Mouse (Mus musculus) right cerebral cortex, adult 18-20 months (tissue): ENCODE results near the gene Ptprn2.
A peak's percentile ranks its signal among the peaks of the same experiment; 100 is the strongest.
"Not testable (repeated sequence)": the region's sequence is repeated elsewhere in the genome, so short reads cannot be mapped to it uniquely, and the experiment has no call there.

Source experiments
- DNase-seq: peaks from one replicate; pipeline ENCODE4 v3.0.0; 2022; ENCODE audit warnings: mixed read lengths

The Ptprn2 gene

DNA sequence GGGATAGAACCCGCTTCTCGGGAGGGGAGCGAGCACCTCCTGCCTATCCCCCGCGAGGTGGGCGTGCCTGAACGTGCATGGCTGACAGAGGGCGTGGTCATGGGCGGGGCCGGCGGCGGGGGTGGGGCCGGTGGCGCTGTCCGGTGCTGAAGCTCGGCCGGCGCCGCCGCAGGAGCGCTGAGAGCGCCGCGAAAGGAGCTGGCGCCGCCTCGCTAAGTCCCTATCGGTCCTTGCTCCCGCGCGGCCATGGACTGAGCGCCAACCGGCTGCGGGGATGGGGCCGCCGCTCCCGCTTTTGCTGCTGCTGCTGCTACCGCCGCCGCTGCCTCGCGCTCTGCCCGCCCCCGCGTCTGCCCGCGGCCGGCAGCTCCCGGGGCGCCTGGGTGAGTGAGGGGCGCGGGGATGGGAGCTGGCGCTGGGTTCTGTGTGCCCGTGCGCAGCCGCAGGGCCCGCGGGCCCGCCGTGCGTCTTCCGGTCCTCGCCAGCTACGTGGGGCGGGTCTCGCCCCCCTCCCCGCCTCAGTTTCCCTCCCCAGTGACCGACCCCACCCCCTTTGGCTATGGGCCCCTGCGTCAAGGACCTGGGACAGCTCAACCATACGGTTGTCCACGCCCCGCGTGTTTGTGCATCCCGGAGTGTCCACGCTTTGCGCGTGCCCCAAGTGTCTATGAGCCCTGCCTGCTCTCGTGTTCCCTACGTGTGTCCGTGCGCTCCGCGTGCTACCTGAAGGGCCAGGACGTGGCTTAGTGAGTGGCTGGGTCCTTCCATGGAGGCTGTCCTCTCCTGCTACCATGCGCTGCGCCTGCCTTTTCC lies at the start of gene Ptprn2:
TSS of gene Ptprn2 (plus strand) at position 130 of the 813 bp plus-strand sequence.
- DNase-seq: peak; percentile 80

- no peak for DNase-seq
Observed at GRCm38 (mm10) chr12:116436125-116436524, 49.4 kb upstream of the Ptprn2 start.

- DNase-seq: no peak
Observed at GRCm38 (mm10) chr12:116438591-116438990, 46.9 kb upstream of the Ptprn2 start.

GRCm38 (mm10) chr12:116442184-116442583 lies 43.3 kb upstream of the Ptprn2 start:
- DNase-seq: no peak

DNA sequence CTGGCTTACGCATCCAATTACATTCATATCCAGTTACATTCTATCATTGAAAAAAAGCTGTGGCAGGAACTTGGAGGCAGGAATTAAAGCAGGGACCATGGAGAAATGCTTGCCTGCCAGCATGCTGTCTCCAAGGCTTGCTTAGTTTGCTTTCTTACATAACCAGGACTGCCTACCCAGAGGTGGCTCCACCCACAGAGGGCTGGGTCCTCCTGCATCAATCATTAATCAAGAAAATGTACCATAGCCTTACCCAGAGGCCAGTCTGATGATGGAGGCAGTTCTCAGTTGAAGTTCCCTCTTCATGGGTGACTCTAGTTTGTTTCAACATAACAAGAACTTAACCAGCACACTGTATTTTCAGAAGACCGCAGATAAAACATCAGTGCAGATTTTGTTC lies 36.0 kb upstream of the Ptprn2 start:
- DNase-seq: no peak

- DNase-seq: no peak
Observed at GRCm38 (mm10) chr12:116460379-116461065, 25.0 kb upstream of the Ptprn2 start.

- no peak for DNase-seq
Observed at GRCm38 (mm10) chr12:116467030-116467429, 18.5 kb upstream of the Ptprn2 start.

DNA sequence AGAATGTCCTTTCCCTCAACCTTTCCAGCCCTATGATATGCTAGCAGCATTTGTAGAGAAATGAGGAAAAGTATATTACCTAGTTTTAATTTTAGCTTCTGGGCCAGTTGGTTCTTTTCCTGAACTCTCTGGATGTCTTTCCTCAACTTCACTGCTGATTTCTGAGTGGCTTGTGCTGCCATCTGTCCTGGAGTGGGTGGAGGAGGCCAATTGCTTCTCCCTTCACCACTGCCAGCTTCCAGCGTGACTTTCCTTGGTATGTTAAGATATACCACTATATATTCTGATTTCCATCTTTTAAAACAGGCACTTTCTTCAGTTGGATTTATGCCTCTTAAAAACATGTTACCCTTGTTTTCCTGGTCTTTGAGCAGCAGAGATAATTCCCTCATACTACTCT lies 17.2 kb upstream of the Ptprn2 start:
- no peak for DNase-seq

DNA sequence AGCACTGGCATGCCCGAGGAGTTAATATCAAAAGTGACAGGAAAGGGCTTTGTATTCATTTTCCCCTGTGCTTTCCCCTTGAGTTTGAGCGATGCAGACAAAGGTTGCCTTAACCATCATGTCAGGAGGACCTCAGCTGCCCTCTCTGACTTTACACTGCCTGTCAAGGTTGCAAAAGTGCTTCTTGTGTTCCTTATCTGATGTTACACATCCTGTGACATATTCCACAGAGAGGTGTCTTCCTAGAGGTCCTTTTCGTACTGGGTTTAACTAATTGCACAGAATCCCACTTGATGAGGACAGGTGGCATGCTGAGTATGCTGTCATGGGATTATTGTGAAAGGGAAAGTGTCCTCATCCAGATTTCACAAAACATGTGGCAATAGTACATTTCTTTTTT lies 16.4 kb upstream of the Ptprn2 start:
- DNase-seq: no peak

GRCm38 (mm10) chr12:116473264-116473663 lies 12.3 kb upstream of the Ptprn2 start:
- DNase-seq: no peak

- no peak for DNase-seq
Observed at GRCm38 (mm10) chr12:116473761-116474160, 11.8 kb upstream of the Ptprn2 start.

GRCm38 (mm10) chr12:116474676-116475075 lies 10.8 kb upstream of the Ptprn2 start:
- DNase-seq: no peak

DNA sequence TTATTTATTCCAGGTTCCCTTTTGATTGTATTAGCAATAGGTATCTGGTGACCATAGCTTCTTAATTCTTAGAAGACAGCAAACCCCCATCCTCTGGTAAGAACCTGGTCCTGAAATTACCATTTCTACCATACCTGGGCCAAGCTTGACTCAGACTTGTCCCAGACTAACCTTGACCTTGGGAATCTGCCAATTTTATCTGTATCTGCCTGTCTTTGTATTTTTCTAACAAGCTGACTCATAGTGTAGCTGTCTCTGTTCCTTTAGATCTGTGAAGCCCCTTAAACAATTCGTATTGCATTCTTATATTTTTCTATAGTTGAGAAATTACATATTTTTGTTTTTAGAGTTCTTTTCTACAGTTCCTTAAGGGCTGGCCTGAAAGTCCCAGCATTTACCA lies 6.7 kb upstream of the Ptprn2 start:
- no peak for DNase-seq

DNA sequence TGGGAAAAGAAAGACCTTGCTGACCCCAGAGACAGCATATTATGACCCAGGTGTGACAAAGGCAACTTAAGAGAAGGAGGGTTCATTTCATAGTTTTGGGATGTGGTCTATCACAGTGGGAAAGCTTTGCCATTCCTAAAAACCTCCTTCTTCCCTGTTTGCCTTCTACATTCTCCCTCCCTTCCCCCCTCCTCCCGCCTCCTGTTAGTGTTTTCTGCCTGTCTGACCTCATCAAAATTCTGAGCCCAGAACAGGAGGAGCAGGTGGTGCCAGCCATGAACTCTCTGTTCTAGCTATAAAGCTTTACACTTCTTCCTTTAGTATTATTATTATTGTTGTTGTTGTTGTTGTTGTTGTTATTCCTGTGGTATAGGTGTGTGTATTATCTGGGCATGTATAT lies 3.6 kb upstream of the Ptprn2 start:
- no peak for DNase-seq

GRCm38 (mm10) chr12:116483581-116483980 lies 1.9 kb upstream of the Ptprn2 start:
- no peak for DNase-seq

- no peak for DNase-seq
Observed at GRCm38 (mm10) chr12:116484991-116485390, 529 bp upstream of the Ptprn2 start.

DNA sequence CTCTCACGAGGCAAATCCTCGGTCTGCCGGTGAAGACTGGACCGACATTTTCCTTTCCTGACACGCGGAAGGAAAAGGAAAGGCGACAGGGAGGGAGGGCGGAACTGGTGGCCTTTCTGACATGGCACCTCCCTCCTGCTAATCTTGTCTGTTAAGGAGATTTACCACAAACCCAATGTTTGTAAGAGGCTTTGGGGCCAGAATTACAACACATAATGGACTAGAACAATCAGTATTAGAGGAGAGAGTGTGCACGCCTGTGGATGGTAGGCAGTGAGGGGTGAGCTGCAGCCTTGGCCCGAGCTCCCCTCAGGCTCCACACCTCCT lies 847 bp downstream of the Ptprn2 start:
- DNase-seq: no peak

DNA sequence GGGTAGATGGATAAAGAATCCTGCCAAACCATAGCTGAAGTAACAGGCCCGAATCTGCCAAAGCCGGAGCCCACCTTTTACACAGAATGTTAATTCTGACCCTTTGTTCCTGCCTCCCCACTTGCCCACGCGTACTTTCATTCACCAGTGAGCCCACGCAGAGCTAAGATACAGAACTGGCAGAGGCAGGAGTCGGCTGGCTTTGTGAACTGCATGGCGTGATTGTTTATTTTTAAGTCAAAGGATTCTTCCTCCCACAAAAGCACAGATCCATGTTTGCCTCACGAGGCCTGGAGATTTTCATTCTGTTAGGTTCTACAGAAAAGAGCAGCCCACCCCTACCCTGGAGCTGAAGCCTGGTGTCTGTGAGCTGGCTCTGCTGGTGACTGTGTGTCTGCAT lies 3.3 kb downstream of the Ptprn2 start:
- peak; percentile 79 for DNase-seq

GRCm38 (mm10) chr12:116490575-116491356 lies 5.2 kb downstream of the Ptprn2 start:
- DNase-seq: no peak

- no peak for DNase-seq
Observed at GRCm38 (mm10) chr12:116498666-116499065, 13.1 kb downstream of the Ptprn2 start.

DNA sequence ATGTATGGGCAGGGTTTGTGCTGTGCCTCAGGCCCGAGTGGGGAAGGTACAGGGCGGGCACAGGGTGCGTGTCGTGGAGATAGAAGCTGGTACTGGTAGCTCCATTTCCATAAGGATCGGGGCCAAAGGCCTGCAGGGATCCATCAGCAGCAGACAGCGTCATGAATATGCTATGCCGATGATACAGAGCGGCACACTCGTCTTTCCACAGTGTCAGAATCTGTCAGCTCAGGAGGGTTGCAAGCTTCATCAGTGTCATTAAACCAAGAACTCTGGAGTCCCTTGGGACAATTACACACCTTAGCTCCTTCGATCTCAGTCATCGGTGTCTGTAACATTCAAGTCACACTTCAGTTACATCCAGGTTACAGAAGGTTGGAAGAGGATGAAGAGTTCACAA lies 15.1 kb downstream of the Ptprn2 start:
- DNase-seq: no peak

- DNase-seq: no peak
Observed at GRCm38 (mm10) chr12:116512482-116512881, 27.0 kb downstream of the Ptprn2 start.

GRCm38 (mm10) chr12:116513788-116514187 lies 28.3 kb downstream of the Ptprn2 start:
- DNase-seq: not testable (repeated sequence)

GRCm38 (mm10) chr12:116515824-116516223 lies 30.3 kb downstream of the Ptprn2 start:
- DNase-seq: no peak
